Mouse (Mus musculus): ENCODE measurements at regions not wholly inside any gene's neighbourhood (a gene's known extent, or its start where the extent isn't known, plus 50 kb on each side); places are given as distances from the start of the nearest gene placed in this dataset.

DNA sequence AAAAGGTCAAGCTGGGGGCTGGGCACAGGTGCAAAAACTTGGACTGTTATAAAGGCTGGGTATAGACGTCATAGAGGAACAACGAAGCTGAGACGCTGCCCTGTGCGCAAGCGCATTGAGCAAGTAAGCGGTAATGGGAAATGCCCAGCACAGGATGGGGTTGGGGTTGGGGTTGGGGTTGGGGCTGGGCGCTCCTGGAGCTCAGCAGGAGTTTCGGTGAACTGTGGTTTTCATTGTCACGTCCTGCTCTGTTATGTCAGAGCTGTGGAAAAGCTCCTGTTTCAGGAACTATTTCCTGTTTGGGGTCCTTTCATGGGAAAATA lies 106.4 kb downstream of the Nufip1 start:
- DNase-seq (ENCODE audit: low read depth in 1 of 2, low spot score in 2 of 2): peak; percentile 27 to 38
- WGBS: 42% methylated on average over 9 of the region's 9 CpGs
- Histone ChIP-seq H3K27me3 (ENCODE audit: control insufficient read depth, insufficient read depth, low read length) (no peaks in the 10 kb centered on the region), H3K4me1 (ENCODE audit: control insufficient read depth, insufficient read depth, insufficient read length) (no peaks in the 10 kb centered on the region), H3K27ac (ENCODE audit: insufficient read depth, low read length) (no peak overlapping the region), H3K4me3 (ENCODE audit: extremely low read depth, insufficient read depth, insufficient read length) (no peak overlapping the region), H3K36me3 (ENCODE audit: control insufficient read depth, insufficient read depth, low read length) (no peaks in the 10 kb centered on the region)
- no peak for TF ChIP-seq POLR2A (IDR thresholded peaks at IDR 0.05; ENCODE audit: low read depth, low read length)
- no peak for TF ChIP-seq CTCF (IDR thresholded peaks at IDR 0.05; ENCODE audit: extremely low read depth, insufficient read depth, insufficient read length, insufficient replicate concordance)

- no peak for TF ChIP-seq POLR2A (IDR thresholded peaks at IDR 0.05; ENCODE audit: low read depth, low read length)
- TF ChIP-seq CTCF (IDR thresholded peaks at IDR 0.05; ENCODE audit: extremely low read depth, insufficient read depth, insufficient read length, insufficient replicate concordance): no peak
- no peaks in the 10 kb centered on the region for H3K27me3 ChIP-seq (ENCODE audit: control insufficient read depth, insufficient read depth, low read length)
- WGBS: 90% methylated on average over 8 of the region's 8 CpGs
- DNase-seq (ENCODE audit: low read depth in 1 of 2, low spot score in 2 of 2): no peak
- H3K27ac ChIP-seq (ENCODE audit: insufficient read depth, low read length): no peak overlapping the region
- no peaks in the 10 kb centered on the region for H3K4me1 ChIP-seq (ENCODE audit: control insufficient read depth, insufficient read depth, insufficient read length)
- no peak overlapping the region for H3K4me3 ChIP-seq (ENCODE audit: extremely low read depth, insufficient read depth, insufficient read length)
- no peaks in the 10 kb centered on the region for H3K36me3 ChIP-seq (ENCODE audit: control insufficient read depth, insufficient read depth, low read length)
Measured at GRCm38 (mm10) chr14:76217571-76218256, 107.0 kb downstream of the Nufip1 start.

- Histone ChIP-seq H3K36me3 (ENCODE audit: control insufficient read depth, insufficient read depth, low read length) (no peaks in the 10 kb centered on the region), H3K27me3 (ENCODE audit: control insufficient read depth, insufficient read depth, low read length) (no peaks in the 10 kb centered on the region), H3K4me3 (ENCODE audit: extremely low read depth, insufficient read depth, insufficient read length) (no peak overlapping the region), H3K27ac (ENCODE audit: insufficient read depth, low read length) (no peak overlapping the region), H3K4me1 (ENCODE audit: control insufficient read depth, insufficient read depth, insufficient read length) (no peaks in the 10 kb centered on the region)
- 83% methylated on average over 5 of the region's 5 CpGs for WGBS
- TF ChIP-seq CTCF (IDR thresholded peaks at IDR 0.05; ENCODE audit: extremely low read depth, insufficient read depth, insufficient read length, insufficient replicate concordance) (no peak), POLR2A (IDR thresholded peaks at IDR 0.05; ENCODE audit: low read depth, low read length) (no peak)
- no peak for DNase-seq (ENCODE audit: low read depth in 1 of 2, low spot score in 2 of 2)
Measured at GRCm38 (mm10) chr14:76220952-76221351, 110.3 kb downstream of the Nufip1 start.

DNA sequence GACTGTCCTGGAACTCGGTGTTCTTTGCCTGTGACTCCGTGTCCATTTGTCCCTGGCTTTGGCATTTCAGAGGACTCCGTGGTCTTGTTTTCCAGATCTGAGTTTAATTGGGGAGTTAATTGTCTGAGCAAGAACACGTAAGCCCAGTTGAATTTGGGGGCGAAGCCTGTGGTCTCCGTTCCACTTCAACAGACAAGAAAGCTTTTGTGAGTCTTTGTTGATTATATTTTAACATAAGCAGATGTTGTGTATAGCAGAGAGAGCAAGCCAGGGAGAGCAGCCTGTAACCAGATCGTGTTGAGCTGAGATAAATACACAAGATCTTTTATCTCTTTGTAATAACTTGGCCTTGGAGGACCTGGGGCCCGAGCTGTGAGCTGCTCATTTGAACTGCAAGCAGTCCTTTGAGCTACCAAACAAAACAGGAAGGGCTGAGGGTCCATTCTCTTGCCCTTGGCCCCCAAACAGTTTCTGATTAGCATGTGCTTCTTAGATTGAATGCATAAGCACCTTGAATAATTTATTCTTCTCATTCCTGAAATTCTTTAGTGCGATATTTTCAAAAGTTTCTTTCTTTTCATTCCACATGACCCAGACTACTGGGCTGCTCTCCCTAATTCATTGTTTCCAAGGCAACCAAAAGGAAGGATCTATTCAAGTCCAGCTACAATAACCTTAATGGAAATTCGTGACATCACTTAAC lies 111.1 kb downstream of the Nufip1 start:
- TF ChIP-seq CTCF (IDR thresholded peaks at IDR 0.05; ENCODE audit: extremely low read depth, insufficient read depth, insufficient read length, insufficient replicate concordance) (no peak), POLR2A (IDR thresholded peaks at IDR 0.05; ENCODE audit: low read depth, low read length) (no peak)
- Histone ChIP-seq H3K36me3 (ENCODE audit: control insufficient read depth, insufficient read depth, low read length) (no peaks in the 10 kb centered on the region), H3K27ac (ENCODE audit: insufficient read depth, low read length) (no peak overlapping the region), H3K4me1 (ENCODE audit: control insufficient read depth, insufficient read depth, insufficient read length) (no peaks in the 10 kb centered on the region), H3K4me3 (ENCODE audit: extremely low read depth, insufficient read depth, insufficient read length) (no peak overlapping the region), H3K27me3 (ENCODE audit: control insufficient read depth, insufficient read depth, low read length) (no peaks in the 10 kb centered on the region)
- 81% methylated on average over 10 of the region's 10 CpGs for WGBS
- DNase-seq (ENCODE audit: low read depth in 1 of 2, low spot score in 2 of 2): no peak

- WGBS: 95% methylated on average over 1 of the region's 1 CpGs
- no peak overlapping the region for H3K27ac ChIP-seq (ENCODE audit: insufficient read depth, low read length)
- no peak overlapping the region for H3K4me3 ChIP-seq (ENCODE audit: extremely low read depth, insufficient read depth, insufficient read length)
- TF ChIP-seq CTCF (IDR thresholded peaks at IDR 0.05; ENCODE audit: extremely low read depth, insufficient read depth, insufficient read length, insufficient replicate concordance): no peak
- no peaks in the 10 kb centered on the region for H3K27me3 ChIP-seq (ENCODE audit: control insufficient read depth, insufficient read depth, low read length)
- DNase-seq (ENCODE audit: low read depth in 1 of 2, low spot score in 2 of 2): no peak
- no peaks in the 10 kb centered on the region for H3K4me1 ChIP-seq (ENCODE audit: control insufficient read depth, insufficient read depth, insufficient read length)
- no peaks in the 10 kb centered on the region for H3K36me3 ChIP-seq (ENCODE audit: control insufficient read depth, insufficient read depth, low read length)
Measured at GRCm38 (mm10) chr14:76222320-76222626, 111.6 kb downstream of the Nufip1 start.

DNA sequence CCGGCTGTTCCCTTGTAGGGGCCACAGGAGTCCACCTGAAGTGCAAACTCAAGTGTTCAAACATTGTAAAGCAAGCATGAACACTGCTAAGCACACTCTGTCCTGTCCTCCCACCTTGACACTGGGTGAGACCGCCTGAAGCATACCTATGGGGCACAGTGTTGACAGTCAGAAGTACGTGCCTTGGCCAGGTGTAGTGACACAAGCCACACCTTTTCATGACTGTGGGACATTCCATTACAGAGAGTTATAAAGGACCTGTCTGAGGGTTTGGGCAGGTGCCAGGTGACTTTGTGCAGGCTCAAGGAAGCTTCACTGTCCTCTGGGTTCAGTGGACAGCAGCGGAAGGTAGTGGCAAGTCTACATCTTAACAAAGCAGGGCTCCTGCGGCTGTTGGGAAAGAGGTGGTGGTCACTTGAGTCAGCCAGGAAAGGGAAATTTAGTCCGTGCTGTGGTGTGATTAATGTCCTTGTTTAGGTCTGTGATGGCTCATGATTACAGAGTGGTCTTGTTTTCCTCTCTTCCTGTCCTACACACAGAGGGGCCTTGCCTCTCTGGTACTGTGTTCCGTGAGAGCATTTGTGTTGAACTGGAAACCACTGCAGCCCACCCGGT lies 112.5 kb downstream of the Nufip1 start:
- 90% methylated on average over 8 of the region's 8 CpGs for WGBS
- no peaks in the 10 kb centered on the region for H3K36me3 ChIP-seq (ENCODE audit: control insufficient read depth, insufficient read depth, low read length)
- H3K27ac ChIP-seq (ENCODE audit: insufficient read depth, low read length): no peak overlapping the region
- no peak for DNase-seq (ENCODE audit: low read depth in 1 of 2, low spot score in 2 of 2)
- H3K4me3 ChIP-seq (ENCODE audit: extremely low read depth, insufficient read depth, insufficient read length): no peak overlapping the region
- no peaks in the 10 kb centered on the region for H3K27me3 ChIP-seq (ENCODE audit: control insufficient read depth, insufficient read depth, low read length)
- no peaks in the 10 kb centered on the region for H3K4me1 ChIP-seq (ENCODE audit: control insufficient read depth, insufficient read depth, insufficient read length)
- no peak for TF ChIP-seq CTCF (IDR thresholded peaks at IDR 0.05; ENCODE audit: extremely low read depth, insufficient read depth, insufficient read length, insufficient replicate concordance)
- TF ChIP-seq POLR2A (IDR thresholded peaks at IDR 0.05; ENCODE audit: low read depth, low read length): no peak

GRCm38 (mm10) chr14:76223903-76224302 lies 113.2 kb downstream of the Nufip1 start:
- no peaks in the 10 kb centered on the region for H3K4me1 ChIP-seq (ENCODE audit: control insufficient read depth, insufficient read depth, insufficient read length)
- WGBS: 91% methylated on average over 2 of the region's 2 CpGs
- no peak for TF ChIP-seq CTCF (IDR thresholded peaks at IDR 0.05; ENCODE audit: extremely low read depth, insufficient read depth, insufficient read length, insufficient replicate concordance)
- no peak for TF ChIP-seq POLR2A (IDR thresholded peaks at IDR 0.05; ENCODE audit: low read depth, low read length)
- H3K27me3 ChIP-seq (ENCODE audit: control insufficient read depth, insufficient read depth, low read length): no peaks in the 10 kb centered on the region
- no peak overlapping the region for H3K4me3 ChIP-seq (ENCODE audit: extremely low read depth, insufficient read depth, insufficient read length)
- H3K36me3 ChIP-seq (ENCODE audit: control insufficient read depth, insufficient read depth, low read length): no peaks in the 10 kb centered on the region
- no peak overlapping the region for H3K27ac ChIP-seq (ENCODE audit: insufficient read depth, low read length)
- DNase-seq (ENCODE audit: low read depth in 1 of 2, low spot score in 2 of 2): no peak
